Mouse (Mus musculus): ENCODE results near the gene Ssmem1. TPM values are rescaled to one million over a fixed set of nuclear protein-coding genes. Genes with fewer than 3 reads are reported as not detected.
A peak's percentile ranks its signal among the peaks of the same experiment; 100 is the strongest.

Ssmem1 gene
- 0.05 TPM for polyA plus RNA-seq (2012; fragmentation: generic; extraction: Trizol)

DNA sequence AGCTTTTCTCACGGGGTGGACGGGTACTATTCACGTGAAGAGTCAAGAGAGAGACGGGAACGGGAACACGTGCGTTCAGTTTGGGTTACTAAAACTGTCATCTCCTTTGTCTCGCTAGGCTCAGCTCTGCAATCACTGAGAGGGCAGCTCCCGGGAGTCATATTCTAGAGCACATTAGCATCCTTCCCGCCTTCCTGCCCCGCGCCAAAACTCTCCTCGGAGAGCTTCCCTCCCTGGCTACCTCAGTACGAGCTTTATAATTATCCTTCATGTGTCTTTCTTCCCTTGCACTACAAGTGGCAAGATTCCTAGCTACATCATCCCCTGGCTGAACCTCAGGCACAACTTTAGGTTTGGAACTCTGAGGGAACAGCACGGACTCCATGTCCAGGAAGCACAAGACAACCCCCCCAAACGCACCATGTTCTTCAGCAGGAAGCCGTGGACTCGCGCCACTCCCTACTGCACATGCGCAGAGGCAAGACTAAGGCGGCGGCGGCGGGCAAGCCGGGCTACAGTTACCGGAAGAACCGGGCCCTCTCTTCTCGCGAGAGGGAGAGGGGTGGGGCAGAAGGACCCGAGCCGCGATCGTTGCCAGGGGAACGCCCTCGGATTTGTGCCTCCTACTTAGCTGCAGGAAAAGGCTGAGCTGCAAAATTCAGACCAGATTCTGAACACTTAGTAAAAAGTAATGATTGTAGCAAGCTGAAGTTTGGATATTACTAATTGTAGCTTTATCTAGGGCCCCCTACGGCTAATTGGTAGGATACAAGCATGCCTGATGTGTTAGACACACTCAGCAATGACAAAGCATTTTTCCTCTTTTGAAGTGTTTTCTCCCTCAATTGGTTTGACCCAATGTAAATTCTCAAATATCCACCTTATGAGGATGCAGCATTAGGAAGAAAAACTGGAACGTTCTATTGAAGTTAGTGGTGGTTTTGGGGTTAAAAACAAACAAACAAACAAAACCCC lies at the start of gene Ssmem1, which contains the start of gene Tmem209:
Gene Ssmem1 (plus strand): TSS at position 585 of the 975 bp plus-strand sequence.
Gene Tmem209 (minus strand): TSS at position 519 of the 975 bp plus-strand sequence.
- Histone ChIP-seq H3K4me3 (peak within 1 kb of the TSS; percentile 55), H3K4me2 (ENCODE audit: low read depth) (peak within 1 kb of the TSS; percentile 86), H3K36me3 (ENCODE audit: control insufficient read depth, insufficient read depth) (peaks cover 14% of the 10 kb centered on the region), H3K79me2 (ENCODE audit: control insufficient read depth, insufficient read depth) (no peaks in the 10 kb centered on the region), H3K27me3 (ENCODE audit: control insufficient read depth, insufficient read depth, insufficient read length) (no peaks in the 10 kb centered on the region), H3ac (ENCODE audit: control insufficient read depth, insufficient read length) (peak within 1 kb of the TSS; percentile 19)
- TF ChIP-seq POLR2AphosphoS2 (IDR thresholded peaks at IDR 0.05; ENCODE audit: insufficient read length, low read depth) (peak; percentile 96), REST (IDR thresholded peaks at IDR 0.05; ENCODE audit: insufficient read depth, insufficient read length) (no peak), E2F4 (IDR thresholded peaks at IDR 0.05; ENCODE audit: insufficient read depth) (peak; percentile 32), USF1 (IDR thresholded peaks at IDR 0.05; ENCODE audit: low read depth) (no peak), MYOD1 (IDR thresholded peaks at IDR 0.05; ENCODE audit: control insufficient read depth in 1 of 3, insufficient read length in 2 of 3, low read depth in 2 of 3) (no peak), SRF (IDR thresholded peaks at IDR 0.05; ENCODE audit: control insufficient read depth, insufficient read length, low read depth) (no peak), POLR2A (IDR thresholded peaks at IDR 0.05; ENCODE audit: insufficient read length, low read depth) (peak; percentile 93), CEBPB (IDR thresholded peaks at IDR 0.05; ENCODE audit: insufficient read depth, poor library complexity, severe bottlenecking) (no peak), MYOG (IDR thresholded peaks at IDR 0.05; ENCODE audit: control insufficient read depth in 1 of 3, insufficient read depth in 1 of 3, insufficient read length in 2 of 3, low read depth in 2 of 3) (no peak), TCF12 (IDR thresholded peaks at IDR 0.05; ENCODE audit: insufficient read depth, poor library complexity, severe bottlenecking) (no peak), MAX (IDR thresholded peaks at IDR 0.05; ENCODE audit: low read depth) (peak; percentile 22), TCF3 (IDR thresholded peaks at IDR 0.05; ENCODE audit: insufficient read length, low read depth) (no peak)

DNA sequence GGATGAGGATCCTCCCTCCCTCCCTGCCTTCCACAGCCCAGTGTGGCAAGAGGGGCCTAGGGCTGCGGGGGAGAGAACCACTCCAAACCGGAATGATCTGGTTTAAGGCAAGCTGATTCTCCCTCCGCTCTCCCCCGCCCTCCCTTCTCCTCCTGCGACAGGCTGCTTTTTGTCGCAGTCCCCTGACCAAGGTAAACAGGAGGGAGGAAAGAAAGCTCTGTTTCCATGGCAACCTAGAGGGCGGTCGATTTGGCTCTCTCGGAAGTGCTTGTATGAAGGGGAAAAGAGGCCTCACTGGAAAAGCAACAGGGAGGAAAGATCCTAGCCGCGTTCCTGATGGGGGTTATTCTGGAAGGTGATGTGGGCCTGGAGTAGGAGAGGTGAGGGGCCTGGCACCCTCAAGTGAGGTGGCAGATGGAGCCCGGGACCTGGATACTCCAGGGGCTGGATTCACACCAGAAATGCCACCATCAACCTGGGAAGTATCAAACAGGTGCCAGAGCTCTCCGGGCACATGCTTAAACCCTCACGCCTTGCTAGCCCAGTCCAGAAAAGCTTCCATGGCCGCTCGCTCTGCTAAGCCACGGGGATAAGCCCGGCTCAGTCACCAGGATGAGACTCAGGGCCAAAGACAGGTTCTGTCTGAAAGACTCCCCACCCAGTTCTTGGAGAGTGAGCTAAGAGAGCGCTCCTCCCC lies 48.8 kb upstream of the Ssmem1 start:
- Histone ChIP-seq H3K4me3 (no peak overlapping the region), H3K27me3 (ENCODE audit: control insufficient read depth, insufficient read depth, insufficient read length) (no peaks in the 10 kb centered on the region), H3K79me2 (ENCODE audit: control insufficient read depth, insufficient read depth) (no peaks in the 10 kb centered on the region), H3ac (ENCODE audit: control insufficient read depth, insufficient read length) (no peak overlapping the region), H3K36me3 (ENCODE audit: control insufficient read depth, insufficient read depth) (no peaks in the 10 kb centered on the region), H3K4me2 (ENCODE audit: low read depth) (no peak overlapping the region)
- TF ChIP-seq E2F4 (IDR thresholded peaks at IDR 0.05; ENCODE audit: insufficient read depth) (no peak), USF1 (IDR thresholded peaks at IDR 0.05; ENCODE audit: low read depth) (no peak), MYOG (IDR thresholded peaks at IDR 0.05; ENCODE audit: control insufficient read depth in 1 of 3, insufficient read depth in 1 of 3, insufficient read length in 2 of 3, low read depth in 2 of 3) (no peak), MYOD1 (IDR thresholded peaks at IDR 0.05; ENCODE audit: control insufficient read depth in 1 of 3, insufficient read length in 2 of 3, low read depth in 2 of 3) (no peak), TCF12 (IDR thresholded peaks at IDR 0.05; ENCODE audit: insufficient read depth, poor library complexity, severe bottlenecking) (no peak), TCF3 (IDR thresholded peaks at IDR 0.05; ENCODE audit: insufficient read length, low read depth) (no peak), CEBPB (IDR thresholded peaks at IDR 0.05; ENCODE audit: insufficient read depth, poor library complexity, severe bottlenecking) (no peak), MAX (IDR thresholded peaks at IDR 0.05; ENCODE audit: low read depth) (no peak), REST (IDR thresholded peaks at IDR 0.05; ENCODE audit: insufficient read depth, insufficient read length) (no peak), SRF (IDR thresholded peaks at IDR 0.05; ENCODE audit: control insufficient read depth, insufficient read length, low read depth) (no peak), POLR2A (IDR thresholded peaks at IDR 0.05; ENCODE audit: insufficient read length, low read depth) (no peak), POLR2AphosphoS2 (IDR thresholded peaks at IDR 0.05; ENCODE audit: insufficient read length, low read depth) (no peak)

DNA sequence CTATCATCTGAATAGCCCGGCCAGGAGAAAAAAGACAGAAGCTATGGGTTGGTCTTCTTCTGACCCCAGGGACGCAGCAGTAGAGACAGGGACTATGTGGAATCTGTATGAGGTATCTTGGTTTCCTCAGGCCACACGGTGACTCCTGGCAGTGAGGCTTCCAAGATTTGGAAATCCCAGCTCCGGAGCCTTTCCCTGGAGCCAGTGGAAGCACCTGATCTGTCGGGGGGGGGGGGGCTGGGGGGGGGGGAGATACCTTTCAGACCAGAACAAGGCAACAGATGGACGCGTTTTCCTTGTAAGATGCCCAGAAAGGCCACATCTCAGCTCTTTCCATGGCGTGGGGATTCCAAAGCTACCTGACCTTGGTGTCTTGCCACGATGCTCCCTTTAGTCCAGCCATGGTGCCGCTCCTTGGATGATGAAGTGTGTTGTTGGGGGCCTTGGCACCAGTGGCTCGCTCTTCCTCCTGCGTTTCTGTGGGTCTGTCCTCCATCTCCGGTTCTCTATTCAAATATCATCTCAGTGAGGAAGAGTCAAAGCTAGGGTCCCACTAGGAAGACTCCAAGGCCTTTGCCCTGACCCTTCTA lies 47.8 kb upstream of the Ssmem1 start:
- Histone ChIP-seq H3ac (ENCODE audit: control insufficient read depth, insufficient read length) (no peak overlapping the region), H3K4me2 (ENCODE audit: low read depth) (no peak overlapping the region), H3K36me3 (ENCODE audit: control insufficient read depth, insufficient read depth) (no peaks in the 10 kb centered on the region), H3K4me3 (no peak overlapping the region), H3K27me3 (ENCODE audit: control insufficient read depth, insufficient read depth, insufficient read length) (no peaks in the 10 kb centered on the region), H3K79me2 (ENCODE audit: control insufficient read depth, insufficient read depth) (no peaks in the 10 kb centered on the region)
- TF ChIP-seq MAX (IDR thresholded peaks at IDR 0.05; ENCODE audit: low read depth): no peak
- no peak for TF ChIP-seq TCF12 (IDR thresholded peaks at IDR 0.05; ENCODE audit: insufficient read depth, poor library complexity, severe bottlenecking)
- no peak for TF ChIP-seq MYOG (IDR thresholded peaks at IDR 0.05; ENCODE audit: control insufficient read depth in 1 of 3, insufficient read depth in 1 of 3, insufficient read length in 2 of 3, low read depth in 2 of 3)
- TF ChIP-seq POLR2AphosphoS2 (IDR thresholded peaks at IDR 0.05; ENCODE audit: insufficient read length, low read depth): no peak
- TF ChIP-seq SRF (IDR thresholded peaks at IDR 0.05; ENCODE audit: control insufficient read depth, insufficient read length, low read depth): no peak
- TF ChIP-seq CEBPB (IDR thresholded peaks at IDR 0.05; ENCODE audit: insufficient read depth, poor library complexity, severe bottlenecking): no peak
- TF ChIP-seq POLR2A (IDR thresholded peaks at IDR 0.05; ENCODE audit: insufficient read length, low read depth): no peak
- TF ChIP-seq REST (IDR thresholded peaks at IDR 0.05; ENCODE audit: insufficient read depth, insufficient read length): no peak
- TF ChIP-seq MYOD1 (IDR thresholded peaks at IDR 0.05; ENCODE audit: control insufficient read depth in 1 of 3, insufficient read length in 2 of 3, low read depth in 2 of 3): no peak
- no peak for TF ChIP-seq TCF3 (IDR thresholded peaks at IDR 0.05; ENCODE audit: insufficient read length, low read depth)
- no peak for TF ChIP-seq USF1 (IDR thresholded peaks at IDR 0.05; ENCODE audit: low read depth)
- TF ChIP-seq E2F4 (IDR thresholded peaks at IDR 0.05; ENCODE audit: insufficient read depth): no peak

DNA sequence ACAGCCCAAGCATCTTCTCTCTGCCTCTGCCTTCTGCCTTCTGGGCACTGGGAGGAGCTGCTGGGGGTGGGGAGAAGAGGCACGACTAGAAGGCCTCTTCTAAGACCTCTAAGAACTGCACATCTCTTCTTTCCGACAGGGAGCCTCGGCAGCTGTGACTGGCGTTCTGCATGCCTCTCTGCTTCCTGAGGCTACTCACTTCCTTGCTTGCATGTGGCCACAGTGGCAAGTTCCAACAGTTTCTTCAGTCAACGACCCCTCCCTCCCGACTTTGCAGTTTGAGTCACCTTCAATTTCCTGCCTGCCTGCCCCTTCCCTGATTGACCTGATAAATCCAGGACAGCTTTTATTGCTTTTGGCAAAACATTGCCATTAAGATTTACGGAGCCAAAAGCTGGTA lies 46.8 kb upstream of the Ssmem1 start:
- TF ChIP-seq REST (IDR thresholded peaks at IDR 0.05; ENCODE audit: insufficient read depth, insufficient read length) (no peak), MYOD1 (IDR thresholded peaks at IDR 0.05; ENCODE audit: control insufficient read depth in 1 of 3, insufficient read length in 2 of 3, low read depth in 2 of 3) (peak in 1 of 3 experiments; percentile 5)
- Histone ChIP-seq H3K27me3 (ENCODE audit: control insufficient read depth, insufficient read depth, insufficient read length) (no peaks in the 10 kb centered on the region), H3K4me3 (no peak overlapping the region), H3K36me3 (ENCODE audit: control insufficient read depth, insufficient read depth) (no peaks in the 10 kb centered on the region), H3ac (ENCODE audit: control insufficient read depth, insufficient read length) (no peak overlapping the region), H3K4me2 (ENCODE audit: low read depth) (peak overlapping the region; percentile 41), H3K79me2 (ENCODE audit: control insufficient read depth, insufficient read depth) (no peaks in the 10 kb centered on the region)
